Mouse (Mus musculus) kidney, adult 18-20 months (tissue): ENCODE data around the gene Tmem43.

Source experiments
- DNase-seq: peaks from one replicate; pipeline ENCODE4 v3.0.0; 2021

The Tmem43 gene

DNA sequence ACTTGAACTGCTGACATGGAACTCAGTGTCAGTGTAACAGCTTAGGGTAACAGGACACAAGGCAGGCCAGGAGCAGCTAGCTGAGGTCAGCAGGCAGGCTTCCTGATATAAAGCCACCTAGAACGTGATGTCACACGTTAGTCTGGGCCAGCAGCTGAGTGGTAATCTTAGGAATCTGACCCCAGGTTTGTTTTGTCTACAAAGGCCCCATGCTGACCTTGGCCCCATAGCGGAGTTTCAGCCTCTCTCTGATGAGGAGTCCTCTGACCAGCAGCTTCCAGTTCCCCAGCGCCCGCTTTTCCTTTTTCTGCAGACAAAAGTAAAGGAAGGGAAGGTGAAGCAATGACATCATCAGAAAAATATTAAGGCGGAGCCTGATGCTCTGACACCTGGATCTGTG, 17.5 kb downstream of the Tmem43 start:
- no peak for DNase-seq

DNA sequence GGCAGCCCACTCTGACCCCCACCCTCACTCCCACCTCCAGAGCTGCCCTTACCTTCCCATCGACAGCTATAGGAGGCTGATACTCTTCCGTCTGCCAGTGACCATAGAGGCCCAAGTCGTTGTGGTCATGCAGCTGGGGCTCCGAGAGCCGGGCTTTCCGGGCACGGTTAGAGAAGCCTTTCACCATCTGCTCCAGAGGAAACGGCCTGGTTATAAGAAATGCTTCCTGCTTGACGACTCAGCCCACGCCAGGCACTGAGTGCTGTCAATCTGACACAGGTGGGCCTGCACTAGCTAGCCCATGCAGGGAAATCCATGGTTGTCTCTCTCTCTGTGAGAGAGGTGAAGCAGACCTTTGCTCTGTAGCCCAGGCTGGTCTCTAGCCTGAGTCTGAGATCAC, 19.6 kb downstream of the Tmem43 start:
- no peak for DNase-seq

DNA sequence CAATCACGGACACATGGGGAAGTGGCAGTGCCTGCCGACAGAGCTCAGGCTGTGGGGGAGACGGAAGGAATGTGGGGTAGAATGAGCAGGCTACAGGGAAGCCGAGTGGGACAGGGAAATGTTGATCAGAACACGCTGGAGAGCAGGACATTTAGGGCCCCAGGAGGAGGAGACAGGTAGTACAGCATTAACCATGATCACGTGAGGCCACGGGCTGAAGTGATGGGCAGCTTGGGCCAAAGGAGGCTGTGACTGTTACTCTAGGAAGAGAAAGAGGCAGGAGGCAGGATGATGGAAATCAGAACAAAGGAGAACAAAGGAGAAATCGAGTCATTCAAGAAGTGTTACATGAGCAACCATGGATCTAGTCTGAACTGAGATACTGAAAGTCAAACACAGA, 21.0 kb downstream of the Tmem43 start:
- no peak for DNase-seq

DNA sequence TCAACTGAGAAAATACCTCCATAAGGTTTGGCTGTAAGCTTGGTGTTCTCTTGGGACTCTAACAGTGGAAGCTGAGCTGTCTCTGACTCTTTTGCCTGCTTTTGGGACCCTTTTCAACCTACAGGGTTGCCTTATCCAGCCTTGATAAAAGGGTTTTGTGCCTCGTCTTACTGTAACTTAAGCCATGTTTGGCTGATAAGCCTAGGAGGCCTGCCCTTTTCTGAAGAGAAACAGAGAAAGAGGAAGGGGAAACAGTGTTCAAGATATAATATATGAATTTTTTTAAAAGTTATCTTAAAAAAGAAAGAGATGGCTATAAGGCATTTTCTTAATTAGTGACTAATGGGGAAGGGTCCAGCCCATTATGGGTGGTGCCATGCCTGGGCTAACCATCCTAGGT, 29.8 kb downstream of the Tmem43 start:
- no peak for DNase-seq

DNA sequence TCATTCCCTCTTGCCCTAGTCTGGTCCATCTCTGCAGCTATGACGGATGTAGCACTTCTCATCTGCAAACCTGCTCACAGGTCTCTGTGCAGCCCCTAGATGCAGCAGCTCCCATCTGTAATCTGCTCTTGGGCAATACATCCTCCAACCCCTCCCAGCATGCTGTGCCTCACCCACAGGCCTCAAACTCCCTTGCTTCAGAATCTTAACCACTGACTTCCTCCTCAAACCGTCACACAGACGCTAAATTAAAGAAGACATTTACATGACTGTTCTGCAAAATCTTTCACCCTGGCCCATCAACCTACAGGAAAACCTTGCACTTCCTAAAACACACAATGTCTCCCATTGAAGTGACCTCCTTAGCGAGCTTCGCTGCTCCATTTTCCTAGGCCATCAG, 32.5 kb downstream of the Tmem43 start:
- no peak for DNase-seq

DNA sequence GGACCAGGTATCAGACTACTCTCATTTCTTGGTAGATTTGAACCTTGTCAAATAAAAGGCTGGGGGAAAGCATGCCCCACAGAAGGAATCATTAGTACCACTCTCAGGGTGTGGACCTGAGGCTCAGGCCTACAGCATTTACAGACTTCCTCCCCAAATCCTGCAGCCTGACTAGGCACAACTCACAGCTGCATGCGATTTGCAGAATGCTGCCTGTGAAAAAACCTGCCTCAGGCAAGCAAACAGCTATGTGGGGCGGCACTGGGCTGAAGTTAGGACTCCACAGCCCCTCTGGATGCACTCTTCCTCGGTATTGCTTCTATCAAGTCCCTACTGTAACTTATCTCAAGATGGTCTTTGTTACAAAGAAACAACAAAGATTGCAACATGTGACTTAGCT, 34.5 kb downstream of the Tmem43 start:
- DNase-seq, result no peak

DNA sequence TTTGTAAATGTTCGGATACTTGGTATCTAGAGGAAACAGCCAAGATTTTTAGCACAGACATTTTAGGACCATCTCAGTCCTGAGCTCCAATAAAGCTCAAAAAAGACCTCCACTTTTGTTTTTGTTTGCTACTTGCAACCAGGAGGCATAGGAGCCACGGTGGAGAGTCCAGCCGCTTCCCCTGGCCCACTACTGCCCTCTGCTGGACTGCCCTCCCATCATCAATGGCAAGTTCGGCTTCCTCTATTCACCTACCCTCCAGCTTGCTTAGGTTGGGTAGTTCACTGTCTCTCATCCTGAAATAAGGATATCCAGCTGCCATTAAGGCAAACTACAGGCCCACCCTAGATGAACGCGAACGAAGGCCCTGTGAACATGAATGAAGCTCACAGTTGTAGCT, 35.8 kb downstream of the Tmem43 start:
- DNase-seq, result peak; percentile 77

DNA sequence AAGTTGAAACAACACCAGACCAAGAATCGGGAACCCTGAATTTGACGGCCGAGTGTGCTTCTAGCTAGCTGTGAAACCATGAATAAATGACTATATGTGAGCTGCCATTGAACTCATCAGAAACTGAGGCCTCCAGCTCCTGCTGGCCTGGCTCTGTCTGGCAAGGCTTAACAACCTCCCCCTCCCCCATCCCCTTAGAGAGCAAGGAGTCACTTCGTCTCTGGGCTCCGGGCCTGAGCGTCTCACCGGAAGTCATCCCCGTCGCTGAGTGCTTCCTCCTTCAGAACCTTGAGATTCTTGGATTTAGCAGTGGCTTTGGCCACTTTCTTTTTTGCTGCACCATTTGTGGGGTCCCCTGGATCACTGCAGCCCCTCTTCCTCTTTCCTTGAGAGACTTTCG, 36.7 kb downstream of the Tmem43 start:
- DNase-seq, result no peak

DNA sequence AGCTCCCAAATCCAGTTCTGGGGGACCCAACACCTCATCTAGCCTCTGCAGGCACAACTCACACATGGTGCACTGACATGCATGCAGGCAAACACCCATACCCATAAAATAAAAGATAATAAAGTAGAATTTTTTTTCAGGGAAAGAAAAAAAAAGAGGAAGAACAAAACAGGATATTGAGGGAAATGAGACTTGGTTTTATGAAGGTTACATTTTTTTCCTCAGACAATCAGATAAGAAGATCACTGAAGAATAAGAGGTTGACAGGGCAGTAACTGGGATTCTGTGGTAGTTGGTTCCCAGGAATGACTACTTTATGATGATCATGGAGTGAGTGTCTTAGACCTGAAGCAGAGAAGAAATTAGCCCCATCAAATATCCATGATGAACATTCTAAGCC, 40.6 kb downstream of the Tmem43 start:
- DNase-seq, result no peak

DNA sequence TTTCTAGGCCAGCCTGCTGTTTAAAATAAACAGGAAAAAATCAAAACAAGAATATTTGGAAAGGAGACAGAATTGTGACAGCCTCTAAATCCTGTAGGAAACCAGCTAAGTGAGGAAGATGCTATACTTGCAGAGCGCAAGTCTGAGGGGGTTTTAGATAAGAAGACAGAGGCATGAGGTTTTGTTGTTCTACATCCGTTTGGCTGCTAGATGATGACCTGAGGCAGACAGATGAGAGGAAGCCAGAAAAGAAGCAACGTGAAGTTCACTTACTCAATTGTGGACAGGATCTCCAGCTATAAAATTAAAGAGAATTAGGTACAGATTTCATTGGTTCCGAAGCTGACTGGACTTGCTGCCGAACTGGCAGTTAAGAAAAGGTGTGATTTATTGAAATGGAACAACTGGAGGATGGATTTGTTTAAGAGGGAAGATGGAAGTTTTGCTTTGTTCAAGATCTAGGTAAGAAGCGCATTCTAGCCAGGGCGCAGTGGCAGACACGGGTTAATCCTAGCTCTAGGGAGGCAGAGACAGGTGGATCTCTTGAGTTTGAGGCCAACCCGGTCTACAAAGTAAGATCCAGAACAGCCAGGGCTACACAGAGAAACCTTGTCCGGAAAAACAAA, 41.3 kb downstream of the Tmem43 start:
- no peak for DNase-seq

DNA sequence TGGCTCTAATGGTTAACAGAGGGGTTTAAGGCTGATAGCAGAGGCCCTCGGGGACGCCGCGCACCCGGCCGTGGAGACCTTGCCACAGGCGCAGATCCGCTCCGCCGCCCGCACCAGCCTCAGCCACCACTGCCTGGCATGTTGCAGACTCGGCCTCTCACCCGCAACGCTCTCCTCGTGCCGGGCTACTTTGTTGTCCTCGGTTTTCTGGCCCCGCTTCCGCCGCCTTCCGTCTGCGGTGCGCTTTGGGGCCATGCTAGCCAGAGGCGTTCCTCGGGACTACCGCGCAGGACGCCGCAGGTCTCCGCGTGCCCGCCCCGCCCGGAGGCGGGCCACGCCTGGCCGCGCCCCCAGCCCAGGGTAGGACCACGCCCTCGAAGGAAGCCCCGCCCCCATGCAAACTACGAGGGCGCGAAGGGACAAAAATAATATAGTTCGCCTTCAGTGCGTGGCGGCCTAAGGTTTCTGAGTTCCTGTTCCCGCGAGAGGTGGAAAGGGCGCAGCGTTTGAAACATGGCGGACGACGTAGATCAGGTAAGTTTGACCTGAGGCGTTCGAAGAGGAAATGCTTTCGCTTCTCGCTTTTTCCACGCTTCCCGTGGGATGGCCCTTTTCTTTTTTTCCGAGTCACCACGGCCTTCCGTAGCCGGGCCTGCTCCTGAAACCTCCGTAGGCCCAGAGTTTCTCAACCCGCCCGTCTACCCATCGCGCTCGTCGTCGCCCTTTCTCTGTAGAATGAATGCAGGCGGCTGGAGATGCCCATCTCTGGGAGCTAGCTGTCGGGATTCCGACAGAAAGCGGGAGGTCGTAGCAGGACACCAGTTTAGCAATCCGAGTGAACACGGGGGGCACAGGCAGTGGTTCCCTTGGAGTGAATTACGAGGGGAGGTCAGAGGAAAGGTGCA, 42.3 kb downstream of the Tmem43 start, which contains the start of the genes Xpc and Lsm3:
TSS of gene Xpc (minus strand) at position 344 of the 905 bp plus-strand sequence.
TSS of gene Lsm3 (plus strand) at position 384 of the 905 bp plus-strand sequence.
- DNase-seq, result peak; percentile 100

DNA sequence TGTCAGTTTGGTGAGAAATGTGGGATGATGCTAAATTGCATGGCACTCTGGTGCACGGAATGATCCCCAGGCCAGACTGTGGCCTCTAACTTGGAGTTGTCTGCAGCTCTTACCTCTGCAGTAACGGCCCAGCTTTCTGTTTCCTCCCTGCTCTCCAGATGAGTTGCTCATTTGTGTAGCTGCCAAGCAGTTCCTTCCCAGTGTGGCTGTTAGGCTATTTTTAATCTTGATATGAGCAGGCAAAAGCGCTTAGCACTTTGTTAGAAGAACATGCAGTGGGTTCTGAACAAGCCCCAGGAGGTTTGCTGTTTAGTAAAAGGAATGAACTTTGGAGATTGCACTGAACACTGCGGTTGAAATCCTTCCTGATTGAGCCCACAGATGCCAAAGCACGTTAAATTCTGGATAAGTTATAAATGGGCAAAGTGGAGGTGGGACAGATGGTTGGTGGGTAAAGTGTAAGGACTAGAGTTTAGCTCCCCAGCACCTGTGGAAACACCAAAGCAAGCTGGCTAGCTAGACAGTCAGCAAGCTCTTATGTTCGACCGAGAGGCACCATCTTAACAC, 45.0 kb downstream of the Tmem43 start:
- DNase-seq, result no peak

DNA sequence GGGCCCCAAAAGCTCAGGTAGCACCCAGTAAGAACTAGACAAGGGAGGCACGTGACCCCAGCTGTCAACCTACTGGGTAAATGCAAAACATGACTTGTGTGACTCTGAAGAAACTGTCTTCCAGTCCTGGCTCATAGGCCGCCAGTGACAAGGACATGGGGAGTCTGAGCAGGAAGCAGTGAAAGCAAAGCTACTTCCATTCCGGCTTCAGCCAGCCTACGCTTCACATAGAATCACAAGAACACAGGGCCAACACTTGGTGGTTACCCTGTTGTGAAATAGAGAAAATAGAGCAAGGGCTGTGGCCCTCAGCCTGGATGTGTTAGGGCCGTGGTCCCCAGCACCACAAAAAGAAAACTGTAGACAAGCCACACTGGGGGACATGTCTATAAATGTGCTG, 49.3 kb downstream of the Tmem43 start:
- no peak for DNase-seq

DNA sequence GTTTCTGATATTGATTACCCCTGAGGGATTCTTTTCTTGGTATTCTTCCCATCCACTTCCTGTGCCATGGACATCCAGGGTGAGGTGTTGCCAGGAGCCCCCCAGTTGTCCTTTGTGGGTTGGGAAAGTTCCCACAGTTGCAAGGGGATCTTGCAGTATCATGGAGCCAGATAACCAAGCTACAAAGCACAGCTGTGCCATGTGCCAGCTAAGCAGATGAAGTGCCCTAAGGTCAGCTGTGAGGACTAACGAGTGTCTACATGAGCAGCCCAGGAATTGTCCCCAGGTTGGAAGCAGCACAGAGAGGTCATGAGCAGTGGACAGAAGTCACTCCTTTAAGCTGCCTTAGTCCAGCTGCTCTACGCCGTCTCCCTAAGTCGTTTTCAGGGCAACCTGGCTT, 52.0 kb downstream of the Tmem43 start:
- no peak for DNase-seq

DNA sequence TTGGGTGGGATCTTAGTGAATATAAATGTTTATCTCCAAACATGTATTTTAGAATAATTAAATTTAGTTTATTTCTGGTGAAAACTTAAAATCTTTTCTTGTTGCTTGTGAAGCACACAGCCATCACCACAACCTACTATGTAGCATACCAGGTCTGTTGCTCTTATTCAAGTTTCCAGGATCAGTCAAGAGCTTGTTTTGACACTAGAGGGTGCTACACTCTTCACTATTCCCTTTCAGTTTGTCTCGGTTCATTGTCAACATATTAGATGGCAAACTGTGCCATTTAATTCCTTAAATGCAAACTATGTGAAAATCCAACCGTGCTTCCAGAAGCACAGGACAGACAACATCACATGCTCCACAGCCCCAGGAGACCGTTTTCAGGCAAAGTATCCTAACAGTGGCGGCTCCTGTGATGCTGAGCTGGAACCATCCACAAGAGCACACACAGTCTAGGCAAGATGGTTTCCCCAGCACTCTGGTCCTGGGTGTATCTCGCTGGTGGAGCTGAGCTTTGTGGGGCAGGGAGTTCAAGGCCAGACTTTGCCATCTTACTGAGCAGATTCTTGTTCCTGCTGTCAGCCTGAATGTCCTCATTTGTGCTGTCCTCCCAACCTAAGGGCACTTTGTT, 53.8 kb downstream of the Tmem43 start:
- no peak for DNase-seq

DNA sequence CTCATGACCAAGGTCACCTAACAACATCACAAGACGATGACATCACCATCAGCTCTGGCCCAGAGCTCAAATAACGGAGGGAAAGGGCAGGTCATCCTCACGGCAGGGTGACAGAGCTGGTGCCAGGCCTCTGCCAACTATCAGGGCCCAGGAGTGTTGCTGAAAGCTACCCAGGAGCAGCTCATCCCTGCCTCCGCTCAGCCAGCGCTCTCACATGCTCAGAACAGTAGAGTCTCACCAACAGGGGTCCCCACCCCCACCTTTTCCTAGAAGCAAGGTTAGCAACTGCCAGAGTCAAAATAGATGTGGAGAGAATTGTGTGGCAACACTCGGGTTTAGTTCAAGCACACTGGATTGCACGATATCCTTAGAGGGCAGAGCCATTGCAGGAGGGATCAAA, 54.8 kb downstream of the Tmem43 start:
- no peak for DNase-seq

DNA sequence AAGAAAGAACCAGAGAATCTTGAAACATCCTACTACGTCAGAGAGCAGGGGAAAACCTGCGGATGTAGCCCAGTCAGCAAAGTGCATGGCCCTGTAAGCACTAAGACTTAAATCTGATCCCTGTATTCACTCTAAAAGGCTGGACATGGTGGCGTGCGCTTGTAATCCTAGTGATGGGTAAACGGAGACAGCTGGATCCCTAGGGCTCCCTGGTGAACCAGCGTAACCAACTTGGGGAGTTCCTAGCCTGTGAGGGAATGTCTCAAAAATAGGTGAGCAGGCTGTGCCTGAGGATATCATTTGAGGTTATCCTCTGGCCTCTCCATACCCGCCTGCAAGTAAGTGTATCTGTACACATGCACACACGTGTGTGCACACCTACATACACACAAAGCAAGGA, 57.2 kb downstream of the Tmem43 start:
- DNase-seq, result no peak

DNA sequence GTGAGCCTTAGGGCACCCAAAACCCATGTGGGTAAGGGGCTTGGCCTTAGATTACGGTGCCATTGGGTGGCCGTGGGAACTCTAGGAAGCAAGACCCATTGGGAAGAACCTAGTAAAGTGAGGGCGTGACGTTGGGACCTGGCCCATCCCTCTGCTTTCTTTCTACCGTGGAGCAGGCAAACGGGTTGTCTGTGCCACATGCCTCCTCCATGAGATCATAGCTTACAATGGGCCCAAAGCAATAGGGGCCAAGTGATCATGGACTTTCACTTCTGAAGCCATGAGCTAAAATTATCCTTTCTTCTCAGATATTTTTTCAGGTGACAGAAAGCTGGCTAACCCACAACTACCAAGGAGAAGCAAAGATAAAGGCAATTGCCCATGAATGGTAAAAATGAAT, 57.8 kb downstream of the Tmem43 start:
- DNase-seq, result no peak

DNA sequence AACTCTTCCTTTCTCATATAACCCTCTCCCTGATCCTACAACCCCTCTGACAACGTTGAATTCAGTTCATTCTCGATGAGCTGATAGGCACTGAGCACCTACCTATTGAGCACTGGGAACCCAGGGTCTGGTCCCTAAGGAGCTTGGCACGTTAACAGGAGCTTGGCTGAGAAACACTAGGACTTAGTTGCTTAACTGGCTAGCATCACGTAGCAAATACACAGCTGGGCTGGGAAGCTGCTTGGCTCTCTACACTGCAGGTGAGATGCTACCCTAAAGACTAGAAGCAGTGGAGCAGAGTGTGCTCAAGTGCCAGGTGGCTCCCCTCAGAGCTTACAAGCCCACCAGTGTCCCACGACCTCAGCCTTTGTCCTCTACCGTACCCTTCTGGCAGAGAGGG, 59.2 kb downstream of the Tmem43 start:
- DNase-seq, result no peak

DNA sequence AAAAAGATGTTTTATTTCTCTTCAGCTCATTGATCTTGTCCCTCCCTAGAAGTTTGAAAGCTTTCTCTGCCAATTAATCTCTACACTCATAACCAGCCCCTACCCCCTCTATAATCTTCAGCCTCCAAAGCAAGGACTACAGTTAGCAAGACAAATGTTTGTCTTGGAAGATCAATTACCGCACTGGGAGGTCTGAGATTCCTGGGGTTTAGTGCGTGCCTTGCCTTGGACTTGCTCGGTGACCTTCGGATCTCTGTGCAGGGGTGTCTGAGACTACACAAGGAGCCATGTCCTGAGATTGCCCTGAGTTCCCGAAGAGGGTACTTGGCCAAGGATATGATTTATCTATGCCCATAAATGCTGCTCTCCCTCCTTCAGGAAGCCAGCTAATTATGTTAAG, 59.9 kb downstream of the Tmem43 start:
- peak; percentile 60 for DNase-seq

DNA sequence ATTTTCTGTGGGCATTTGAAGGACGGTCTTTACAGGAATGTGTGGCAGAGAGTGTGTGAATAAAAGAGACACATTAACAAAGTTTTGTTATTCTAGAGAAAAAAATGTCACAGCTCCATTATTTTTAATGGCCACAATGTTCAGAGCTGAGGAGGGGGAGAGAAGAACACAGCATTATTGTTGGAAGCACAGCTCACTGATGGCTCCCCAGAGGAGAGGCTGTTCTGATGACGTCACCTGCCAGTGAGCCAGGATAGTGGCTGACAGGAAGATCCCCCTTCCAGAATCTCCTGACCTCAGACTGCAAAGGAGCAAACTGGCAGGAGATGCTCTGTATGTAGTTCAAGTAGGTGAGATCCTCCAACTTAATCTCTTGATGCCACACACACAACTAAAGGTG, 60.3 kb downstream of the Tmem43 start:
- DNase-seq, result no peak

DNA sequence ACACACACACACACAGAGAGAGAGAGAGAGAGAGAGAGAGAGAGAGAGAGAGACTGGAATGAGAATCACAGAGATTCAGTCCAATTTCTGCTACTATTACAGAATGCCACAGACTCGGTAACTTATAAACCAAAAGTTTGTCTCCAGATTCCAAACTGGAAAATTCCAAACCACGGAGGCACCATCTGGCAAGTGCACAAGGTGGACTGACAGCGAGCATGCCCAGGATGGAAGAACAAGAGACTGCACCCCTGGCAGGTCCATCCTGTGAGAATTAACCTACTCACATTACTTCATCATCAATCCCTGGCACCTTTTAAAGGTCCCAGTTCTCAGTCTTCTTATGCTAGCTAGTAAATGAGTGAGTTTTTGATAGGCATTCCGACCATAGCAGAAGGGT, 60.8 kb downstream of the Tmem43 start:
- DNase-seq, result peak; percentile 58

DNA sequence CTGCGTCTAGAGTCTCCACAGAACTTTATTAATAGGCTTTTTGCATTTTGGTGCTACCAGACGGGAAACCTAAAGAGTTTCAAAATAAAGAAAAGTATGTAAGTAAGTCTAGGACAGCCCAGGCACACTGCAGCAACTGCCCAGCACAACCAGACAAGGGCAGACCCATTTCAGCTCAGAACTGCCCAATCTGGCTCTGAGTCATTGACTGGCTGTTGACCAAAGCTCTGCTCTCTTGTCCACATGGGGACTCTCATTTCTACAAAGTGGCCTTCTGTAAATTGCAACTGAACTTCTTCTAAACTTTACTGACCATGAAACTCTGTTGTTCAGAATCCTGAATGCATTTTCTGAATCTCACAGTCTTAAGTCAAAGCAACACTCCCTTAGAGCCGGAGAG, 61.7 kb downstream of the Tmem43 start:
- no peak for DNase-seq
